Mouse (Mus musculus): Measurements from ENCODE around the gene Gm3233.
"Not testable (repeated sequence)": the region's sequence is repeated elsewhere in the genome, so short reads cannot be mapped to it uniquely, and the experiment has no call there.

The Gm3233 gene

DNA sequence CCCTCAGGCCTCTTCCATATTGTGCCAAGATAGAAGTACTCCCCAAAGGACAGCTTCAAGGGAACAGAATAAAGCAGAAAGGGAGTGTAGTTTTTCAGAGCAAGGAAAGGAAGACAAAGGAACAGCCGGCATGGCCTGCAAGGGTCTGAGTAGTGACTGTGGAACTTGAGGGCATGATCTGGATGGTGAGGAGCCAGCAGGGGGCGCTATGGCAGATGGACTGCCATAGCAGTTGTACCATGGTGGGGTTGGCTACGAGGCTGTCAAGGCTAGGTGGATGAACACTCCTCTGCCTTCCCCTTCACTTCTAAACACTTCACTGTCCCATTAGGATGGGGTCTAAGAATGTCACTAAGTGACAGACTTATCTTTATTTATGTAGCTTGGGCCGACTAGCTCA lies 30.2 kb downstream of the Gm3233 start:
- DNase-seq (ENCODE audit: low read depth, low spot score) = no peak

DNA sequence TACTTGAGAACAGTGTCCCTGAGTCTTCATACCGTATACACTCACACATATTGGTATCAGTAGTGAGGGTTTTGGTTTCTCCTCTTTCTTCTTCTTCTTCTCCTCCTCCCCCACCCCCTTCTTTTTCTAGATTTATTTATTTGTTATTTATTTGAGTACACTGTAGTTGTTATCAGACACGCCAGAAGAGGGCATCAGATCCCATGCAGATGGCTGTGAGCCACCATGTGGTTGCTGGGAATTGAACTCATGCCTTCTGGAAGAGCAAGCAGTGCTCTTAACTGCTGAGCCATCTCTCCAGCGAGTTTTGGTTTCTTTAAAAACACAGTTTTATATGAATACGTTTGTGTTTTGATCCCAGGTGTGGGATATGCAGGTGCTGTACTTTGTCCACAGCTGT lies 31.2 kb downstream of the Gm3233 start:
- no peak for DNase-seq (ENCODE audit: low read depth, low spot score)

DNA sequence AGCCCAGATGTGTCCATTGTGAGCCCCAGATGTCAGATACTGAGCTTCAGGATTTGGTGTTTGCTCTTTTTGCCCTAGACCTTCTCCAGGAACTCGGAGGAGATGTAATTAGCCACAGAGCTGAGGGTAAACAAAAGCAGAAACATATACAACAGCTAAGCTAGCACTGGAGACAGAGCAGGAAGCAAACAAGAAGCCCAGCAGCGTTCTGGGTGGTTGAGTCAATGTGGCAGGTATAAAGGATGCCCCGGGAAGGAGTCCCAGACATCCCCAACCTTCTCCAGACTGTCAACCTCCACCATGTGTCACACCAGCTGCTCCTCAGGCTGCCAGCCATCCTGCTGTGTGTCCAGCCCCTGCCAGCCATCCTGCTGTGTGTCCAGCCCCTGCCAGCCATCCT lies 33.3 kb downstream of the Gm3233 start, which contains the start of gene Gm10100:
Gene Gm10100, plus strand, starts transcription at position 301 of the 400 bp plus-strand sequence.
- DNase-seq (ENCODE audit: low read depth, low spot score) = no peak

DNA sequence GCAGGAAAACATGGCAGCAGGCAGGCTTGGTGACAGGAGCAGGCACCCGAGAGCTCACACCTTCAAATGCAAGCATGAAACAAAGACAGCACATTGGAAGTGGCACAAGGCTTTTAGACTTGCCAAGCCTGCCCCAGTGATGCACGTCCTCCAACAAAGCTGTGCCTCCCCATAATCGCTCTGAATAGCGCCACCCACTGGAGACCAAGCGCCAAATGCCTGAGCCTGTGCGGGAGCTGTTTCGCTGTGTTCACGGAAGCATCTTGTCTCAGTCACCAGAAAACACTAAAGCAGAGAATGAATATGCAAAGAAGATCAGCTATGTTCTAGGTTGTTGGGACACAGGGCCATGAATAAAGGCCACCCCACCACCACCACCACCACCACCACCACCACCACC lies 34.6 kb downstream of the Gm3233 start:
- DNase-seq (ENCODE audit: low read depth, low spot score) = no peak

DNA sequence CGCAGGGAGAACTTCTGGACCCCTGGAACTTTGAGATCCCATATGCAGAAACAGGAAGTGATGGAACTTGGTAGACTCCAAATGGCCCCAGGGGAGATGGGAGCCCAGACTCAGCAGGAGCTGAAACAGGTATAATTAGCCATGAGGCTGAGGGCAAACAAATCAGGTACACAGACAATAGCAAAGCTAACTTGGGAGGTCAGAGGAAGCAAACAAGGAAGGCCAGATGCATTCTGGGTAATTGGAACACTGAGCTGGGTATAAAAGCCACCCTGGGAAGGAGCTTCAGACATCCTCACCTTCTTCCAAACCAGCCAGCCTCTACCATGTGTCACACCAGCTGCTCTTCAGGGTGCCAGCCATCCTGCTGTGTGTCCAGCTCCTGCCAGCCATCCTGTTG lies 39.2 kb downstream of the Gm3233 start, which contains the start of gene Krtap12-1:
Gene Krtap12-1, plus strand, starts transcription at position 301 of the 400 bp plus-strand sequence.
- not testable (repeated sequence) for DNase-seq (ENCODE audit: low read depth, low spot score)

DNA sequence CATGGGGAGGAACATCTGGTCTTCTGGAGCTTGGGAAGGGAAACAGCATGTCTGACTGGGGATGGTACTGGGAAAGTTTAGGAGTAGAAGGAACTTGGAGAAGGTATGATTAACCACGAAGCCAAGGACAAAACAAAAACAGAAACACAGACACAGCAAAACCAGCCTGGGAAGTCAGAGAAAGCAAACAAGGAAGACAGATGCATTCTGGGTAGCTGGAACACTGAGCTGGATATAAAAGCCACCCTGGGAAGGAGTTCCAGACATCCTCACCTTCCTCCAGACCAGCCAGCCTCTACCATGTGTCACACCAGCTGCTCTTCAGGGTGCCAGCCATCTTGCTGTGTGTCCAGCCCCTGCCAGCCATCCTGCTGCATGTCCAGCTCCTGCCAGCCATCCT lies 44.0 kb downstream of the Gm3233 start, which contains the start of gene Gm10142:
Gene Gm10142, plus strand, starts transcription at position 301 of the 400 bp plus-strand sequence.
- DNase-seq (ENCODE audit: low read depth, low spot score) = no peak

DNA sequence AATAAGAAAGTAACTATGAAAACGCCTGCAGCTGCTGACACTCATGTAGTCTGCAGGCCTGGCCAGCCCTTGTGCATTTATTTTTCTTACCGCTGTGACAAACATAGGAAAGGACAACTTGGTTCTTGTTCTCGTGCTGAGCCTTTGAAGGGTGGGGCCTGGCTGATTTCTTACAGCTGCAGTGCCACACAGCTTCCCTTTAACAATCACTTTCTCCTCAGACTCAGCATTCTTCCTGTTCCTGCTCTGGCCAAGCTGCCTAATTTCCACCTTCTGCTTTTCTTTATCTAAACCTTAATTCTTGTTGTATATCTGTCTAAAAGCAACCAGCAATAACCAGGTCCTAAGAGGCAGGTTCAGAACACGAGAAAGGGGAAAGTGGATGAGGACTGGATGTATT lies 45.7 kb downstream of the Gm3233 start:
- DNase-seq (ENCODE audit: low read depth, low spot score) = no peak

DNA sequence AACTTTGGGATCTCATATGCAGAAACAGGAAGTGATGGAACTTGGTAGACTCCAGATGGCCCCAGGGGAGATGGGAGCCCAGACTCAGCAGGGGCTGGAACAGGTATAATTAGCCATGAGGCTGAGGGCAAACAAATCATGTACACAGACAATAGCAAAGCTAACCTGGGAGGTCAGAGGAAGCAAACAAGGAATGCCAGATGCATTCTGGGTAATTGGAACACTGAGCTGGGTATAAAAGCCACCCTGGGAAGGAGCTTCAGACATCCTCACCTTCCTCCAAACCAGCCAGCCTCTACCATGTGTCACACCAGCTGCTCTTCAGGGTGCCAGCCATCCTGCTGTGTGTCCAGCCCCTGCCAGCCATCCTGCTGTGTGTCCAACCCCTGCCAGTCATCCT lies 48.3 kb downstream of the Gm3233 start, which contains the start of gene Gm10024:
Gene Gm10024, plus strand, starts transcription at position 301 of the 400 bp plus-strand sequence.
- DNase-seq (ENCODE audit: low read depth, low spot score) = not testable (repeated sequence)

DNA sequence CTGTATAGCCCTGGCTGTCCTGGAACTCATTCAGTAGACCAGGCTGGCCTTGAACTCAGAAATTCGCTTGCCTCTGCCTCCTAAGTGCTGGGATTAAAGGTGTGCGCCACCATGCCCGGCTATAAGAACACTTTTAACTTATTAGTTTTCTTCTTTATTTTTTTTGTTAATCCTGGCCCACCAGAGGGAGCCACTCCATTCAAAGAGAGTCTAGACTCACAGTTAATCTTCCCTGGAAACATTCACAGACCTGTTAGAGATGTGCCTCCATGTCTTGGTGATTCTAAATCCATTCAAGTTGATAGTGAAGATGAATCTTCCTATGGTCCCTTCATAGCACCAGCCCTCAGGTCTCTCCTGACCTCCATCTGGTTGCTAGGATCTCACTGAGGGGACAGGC lies 49.7 kb downstream of the Gm3233 start:
- no peak for DNase-seq (ENCODE audit: low read depth, low spot score)
